Mouse (Mus musculus) limb, embryonic 14.5 days (tissue): Measurements from ENCODE around the gene App. TPM values are rescaled to one million over a fixed set of nuclear protein-coding genes. Genes with fewer than 3 reads are reported as not detected.

ENCODE experiments used
- ATAC-seq: fragments of 200-750 bp; cut with Nextera tagmentation; 2 replicates; pipeline ENCODE4 v1.8.0; 2017; ENCODE audit warnings: low read depth, moderate number of reproducible peaks, moderate TSS enrichment; ENCODE audit not compliant: low FRiP score
- DNase-seq: peaks from one replicate; pipeline ENCODE4 v3.0.0-alpha.2; 2015; ENCODE audit warnings: low spot score
- H3K27ac ChIP-seq: fragments of 300-500 bp; sonication (generic); replicated peaks from 2 replicates; pipeline ENCODE4 v1.5.1; 2014; ENCODE audit warnings: low read depth, mild to moderate bottlenecking, low read length, moderate library complexity, mixed read lengths
- H3K27me3 ChIP-seq: fragments of 300-500 bp; sonication (generic); 2 replicates; pipeline ENCODE4 v1.6.1; 2014; ENCODE audit warnings: low read length, mixed read lengths; ENCODE audit not compliant: control insufficient read depth, insufficient read depth
- H3K36me3 ChIP-seq: fragments of 300-500 bp; sonication (generic); 2 replicates; pipeline ENCODE4 v1.6.1; 2014; ENCODE audit warnings: mild to moderate bottlenecking, low read length, moderate library complexity, mixed read lengths; ENCODE audit not compliant: control insufficient read depth, insufficient read depth
- H3K4me1 ChIP-seq: fragments of 300-500 bp; sonication (generic); 2 replicates; pipeline ENCODE4 v1.6.1; 2014; ENCODE audit warnings: antibody characterized with exemption, low read length, mixed read lengths; ENCODE audit not compliant: control insufficient read depth, insufficient read depth
- H3K4me2 ChIP-seq: fragments of 300-500 bp; sonication (generic); replicated peaks from 2 replicates; pipeline ENCODE4 v1.6.1; 2014; ENCODE audit warnings: low read depth, mild to moderate bottlenecking, low read length, moderate library complexity; ENCODE audit not compliant: severe bottlenecking
- H3K4me3 ChIP-seq: fragments of 300-500 bp; sonication (generic); replicated peaks from 2 replicates; pipeline ENCODE4 v1.5.1; 2014; ENCODE audit warnings: low read length
- H3K9ac ChIP-seq: fragments of 300-500 bp; sonication (generic); 2 replicates; pipeline ENCODE4 v1.6.1; 2014; ENCODE audit warnings: mild to moderate bottlenecking, low read depth, low read length, moderate library complexity; ENCODE audit not compliant: severe bottlenecking
- H3K9me3 ChIP-seq: fragments of 300-500 bp; sonication (generic); 2 replicates; pipeline ENCODE4 v1.6.1; 2016; ENCODE audit warnings: low read length; ENCODE audit not compliant: control insufficient read depth
- POLR2A ChIP-seq: fragments of 200-500 bp; IDR thresholded peaks from 2 replicates; pipeline ENCODE4 v1.8.0; 2012; ENCODE audit warnings: inconsistent platforms, mild to moderate bottlenecking, moderate library complexity, borderline replicate concordance; ENCODE audit not compliant: insufficient read depth, insufficient read length; ENCODE audit errors: extremely low read depth
- WGBS: fragments of 180-500 bp; shearing (Covaris S2); extraction: QIAGEN DNeasy Blood & Tissue Kit; methylation state at CpG from one replicate; pipeline ENCODE4 v1.1.7; 2014; 5-methylcytosine and 5-hydroxymethylcytosine counted together
- polyA plus RNA-seq, 2 experiments: library from polyadenylated mRNA; depleted of rRNA in 1 of 2; stranded (reverse) in 1 of 2; unstranded in 1 of 2; fragments of >200 nt; fragmentation: Nextera tagmentation in 1 of 2; extraction: Ambion mirVana in 1 of 2; gene quantifications; 2 replicates each; pipeline versions ENCODE4 v1.2.1 to v1.2.3; 2012 to 2014

Gene App
- polyA plus RNA-seq, 2 experiments: 206 to 326 TPM

DNA sequence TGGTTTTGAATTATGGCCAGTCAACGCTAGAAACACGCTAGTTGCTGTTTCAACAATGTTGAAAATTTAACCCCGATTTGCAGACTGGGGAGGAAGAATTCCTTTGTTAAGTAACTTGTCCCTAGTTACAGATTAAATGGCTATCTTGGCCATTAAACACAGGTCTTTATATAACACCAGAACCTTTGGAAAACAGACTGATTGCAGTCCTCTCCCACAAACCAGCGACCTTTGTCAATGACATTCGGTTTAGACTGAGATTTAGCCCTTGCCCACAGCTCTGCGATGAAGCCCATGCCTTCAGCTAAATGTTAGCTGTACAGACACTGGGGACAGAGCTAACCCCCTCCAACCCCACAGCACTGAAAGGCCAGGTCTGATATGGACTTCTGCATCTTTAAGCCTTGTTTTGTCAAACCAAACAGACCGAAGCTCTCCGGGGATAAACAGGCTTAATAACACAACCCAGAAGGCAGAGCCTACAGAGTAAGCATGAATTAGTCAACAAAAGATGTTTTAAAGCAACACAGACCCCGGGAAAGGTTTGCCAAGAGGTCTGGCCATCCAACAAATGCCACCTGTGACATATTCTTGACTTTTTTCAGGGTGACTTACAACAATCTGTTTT is 152.8 kb downstream of the App start:
- DNase-seq (no peak), ATAC-seq (no peak)
- Histone ChIP-seq H3K27me3 (no peaks in the 10 kb centered on the region), H3K4me1 (no peaks in the 10 kb centered on the region), H3K9me3 (peaks cover 5% of the 10 kb centered on the region; the same call in 1 of the 2 replicates), H3K9ac (no peak overlapping the region), H3K36me3 (peaks cover 28% of the 10 kb centered on the region), H3K4me2 (no peak overlapping the region), H3K4me3 (no peak overlapping the region), H3K27ac (no peak overlapping the region)
- TF ChIP-seq POLR2A: no peak
- WGBS: 88% methylated on average over 9 of the region's 9 CpGs

DNA sequence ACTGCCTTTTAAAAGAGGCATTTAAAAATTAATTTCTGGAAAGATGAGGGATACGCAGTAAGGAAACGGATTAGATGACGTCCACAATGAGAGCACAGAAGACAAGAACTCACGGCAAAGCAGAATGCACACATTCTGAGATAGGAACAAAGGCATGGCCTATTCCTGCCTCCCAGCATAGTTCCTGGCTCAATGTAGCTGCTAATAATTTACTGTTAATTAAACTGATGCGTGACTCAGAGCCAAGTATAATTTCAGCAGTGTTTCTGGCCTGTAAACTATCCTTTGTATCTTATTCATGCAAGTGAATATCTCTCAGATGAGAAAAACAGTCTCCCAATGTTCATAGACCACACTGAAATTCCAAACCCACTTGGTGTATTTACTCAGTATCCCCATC is 154.3 kb downstream of the App start:
- Histone ChIP-seq H3K4me2 (no peak overlapping the region), H3K9ac (no peak overlapping the region), H3K4me3 (no peak overlapping the region), H3K4me1 (no peaks in the 10 kb centered on the region), H3K9me3 (no peaks in the 10 kb centered on the region), H3K27ac (no peak overlapping the region), H3K36me3 (peaks cover 25% of the 10 kb centered on the region), H3K27me3 (no peaks in the 10 kb centered on the region)
- DNase-seq (no peak), ATAC-seq (no peak)
- TF ChIP-seq POLR2A: no peak
- WGBS: 84% methylated on average over 5 of the region's 5 CpGs

GRCm38 (mm10) chr16:85017845-85018244 is 155.7 kb downstream of the App start:
- H3K4me2 ChIP-seq: no peak overlapping the region
- H3K36me3 ChIP-seq: peaks cover 28% of the 10 kb centered on the region
- WGBS: 83% methylated on average over 7 of the region's 7 CpGs
- H3K9ac ChIP-seq: no peak overlapping the region
- no peaks in the 10 kb centered on the region for H3K4me1 ChIP-seq
- no peak for DNase-seq
- H3K4me3 ChIP-seq: no peak overlapping the region
- no peaks in the 10 kb centered on the region for H3K27me3 ChIP-seq
- no peaks in the 10 kb centered on the region for H3K9me3 ChIP-seq
- H3K27ac ChIP-seq: no peak overlapping the region
- TF ChIP-seq POLR2A: no peak
- no peak for ATAC-seq

GRCm38 (mm10) chr16:85012695-85013094 is 160.9 kb downstream of the App start:
- Histone ChIP-seq H3K4me1 (no peaks in the 10 kb centered on the region), H3K27ac (no peak overlapping the region), H3K9ac (no peak overlapping the region), H3K4me3 (no peak overlapping the region), H3K4me2 (no peak overlapping the region), H3K36me3 (peaks cover 61% of the 10 kb centered on the region), H3K9me3 (no peaks in the 10 kb centered on the region), H3K27me3 (no peaks in the 10 kb centered on the region)
- ATAC-seq (no peak), DNase-seq (no peak)
- no peak for TF ChIP-seq POLR2A
- WGBS: 95% methylated on average over 3 of the region's 3 CpGs

DNA sequence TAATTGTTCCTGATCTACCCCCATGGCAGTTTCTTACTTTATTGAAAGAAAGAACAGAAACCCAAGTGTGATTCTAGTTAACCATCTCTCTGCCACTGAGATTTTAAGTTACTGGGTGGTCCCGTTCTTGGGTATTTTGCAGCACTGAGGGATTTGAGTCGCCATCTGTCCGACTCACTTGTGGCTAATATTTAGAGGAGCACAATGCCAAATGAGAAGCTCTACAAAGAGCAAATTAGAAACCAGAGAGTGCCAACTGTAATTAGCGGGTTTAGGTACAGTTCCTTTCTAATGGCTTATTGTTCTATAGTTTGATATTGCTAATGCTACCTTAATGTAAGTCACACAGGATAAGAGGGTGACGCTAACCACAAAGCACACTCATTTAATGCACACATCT is 161.4 kb downstream of the App start:
- WGBS: 95% methylated on average over 5 of the region's 5 CpGs
- Histone ChIP-seq H3K4me1 (no peaks in the 10 kb centered on the region), H3K36me3 (peaks cover 61% of the 10 kb centered on the region), H3K9me3 (no peaks in the 10 kb centered on the region), H3K4me2 (no peak overlapping the region), H3K27ac (no peak overlapping the region), H3K9ac (no peak overlapping the region), H3K4me3 (no peak overlapping the region), H3K27me3 (no peaks in the 10 kb centered on the region)
- TF ChIP-seq POLR2A: no peak
- no peak for ATAC-seq
- DNase-seq: no peak
